Mouse (Mus musculus): ENCODE data around the gene Rhag.

Gene Rhag

DNA sequence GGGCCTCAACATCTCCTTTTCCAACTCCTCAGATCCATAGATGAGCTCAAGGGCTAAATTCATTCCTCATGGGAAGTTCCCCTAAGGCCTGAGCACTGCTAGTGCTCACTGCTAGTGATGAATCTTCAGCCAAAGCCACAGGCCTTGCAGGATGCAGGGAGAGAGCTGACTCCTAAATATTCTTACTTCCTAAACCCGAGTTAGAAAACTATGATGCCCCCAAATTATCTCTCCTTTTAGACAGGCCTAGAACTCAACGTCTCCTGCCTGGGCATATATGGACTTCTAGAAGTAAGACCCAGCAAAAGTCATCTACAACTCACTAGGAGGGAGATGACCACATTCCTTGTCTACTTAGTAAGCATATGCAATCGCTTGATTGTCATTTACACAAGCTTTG lies 66.8 kb downstream of the Rhag start:
- no peak for DNase-seq

DNA sequence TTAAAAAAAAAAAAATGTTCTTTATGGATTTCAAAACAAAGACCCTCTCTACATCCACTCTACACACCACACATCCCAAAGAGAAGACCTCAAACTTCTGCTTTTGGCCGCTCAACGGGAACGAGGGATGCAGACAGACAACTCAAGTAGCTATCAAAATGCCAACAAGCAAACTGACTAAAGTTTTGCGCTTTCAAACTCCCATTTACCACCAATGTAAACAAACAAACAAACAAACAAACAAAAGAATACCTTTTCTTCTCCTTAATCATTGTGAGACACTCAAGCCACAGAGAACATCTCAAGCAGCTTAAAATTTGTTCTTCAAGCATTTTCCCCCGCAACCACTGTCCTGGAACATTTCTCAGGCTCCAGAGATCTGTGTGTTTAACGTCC lies 68.6 kb downstream of the Rhag start:
- no peak for DNase-seq

DNA sequence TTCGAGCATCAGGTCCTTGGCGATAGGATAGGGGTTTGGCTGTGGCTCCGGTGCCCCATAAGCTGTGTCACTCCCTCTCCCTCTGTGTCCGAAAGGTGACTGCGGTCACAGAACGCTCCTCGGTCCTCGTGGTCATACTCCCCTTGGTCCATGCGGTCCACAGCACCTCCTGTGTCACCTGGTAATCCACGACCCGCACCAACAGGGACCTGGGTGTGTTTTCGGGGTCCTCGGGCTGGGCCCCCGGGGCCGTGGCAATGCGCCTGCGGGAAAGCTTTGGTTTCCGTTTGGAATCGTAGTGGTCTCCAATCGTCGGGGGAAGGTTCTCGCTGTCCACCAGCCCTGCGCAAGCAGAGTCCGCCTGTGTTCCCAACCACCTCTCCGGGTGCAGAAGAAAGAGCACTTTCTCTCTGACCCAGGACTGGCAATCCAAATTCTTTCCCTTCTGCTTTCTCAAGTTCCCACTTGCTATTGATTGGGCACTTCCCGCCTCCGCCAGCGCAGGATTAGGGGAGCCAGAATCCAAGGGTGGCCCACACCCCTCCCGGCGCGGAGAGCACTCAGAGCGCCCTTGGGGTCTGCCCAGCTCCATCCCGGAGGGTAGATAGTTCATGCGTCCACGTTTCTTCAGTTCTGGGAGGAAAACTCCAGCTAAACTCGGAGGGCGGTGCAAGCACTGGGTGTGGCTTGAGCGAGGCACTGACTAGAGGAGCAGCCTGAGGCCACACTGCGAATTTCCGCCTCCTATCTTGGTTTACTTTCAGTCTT lies 69.2 kb downstream of the Rhag start, which contains the start of gene 9130008F23Rik:
Gene 9130008F23Rik, minus strand, starts transcription at position 636 of the 768 bp plus-strand sequence.
- DNase-seq = no peak

DNA sequence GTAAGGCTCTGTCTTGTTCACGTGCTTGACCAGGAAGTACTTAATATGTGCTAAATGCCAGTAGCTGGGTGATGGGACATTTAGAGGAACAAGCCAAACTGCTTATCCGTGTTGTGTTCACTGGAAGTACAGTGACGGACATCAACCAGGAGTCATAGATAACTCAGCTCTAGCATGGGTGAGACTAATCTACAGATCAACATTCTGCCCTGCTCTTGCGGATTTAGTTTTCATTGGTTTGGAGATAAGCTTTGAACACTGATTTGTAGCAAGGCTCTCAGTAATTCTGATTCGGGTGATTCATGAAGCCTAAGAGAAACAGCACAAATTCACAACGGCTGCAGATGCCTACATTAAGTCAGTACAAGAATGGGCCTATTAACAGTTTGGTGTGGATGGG lies 71.2 kb downstream of the Rhag start:
- DNase-seq = no peak

DNA sequence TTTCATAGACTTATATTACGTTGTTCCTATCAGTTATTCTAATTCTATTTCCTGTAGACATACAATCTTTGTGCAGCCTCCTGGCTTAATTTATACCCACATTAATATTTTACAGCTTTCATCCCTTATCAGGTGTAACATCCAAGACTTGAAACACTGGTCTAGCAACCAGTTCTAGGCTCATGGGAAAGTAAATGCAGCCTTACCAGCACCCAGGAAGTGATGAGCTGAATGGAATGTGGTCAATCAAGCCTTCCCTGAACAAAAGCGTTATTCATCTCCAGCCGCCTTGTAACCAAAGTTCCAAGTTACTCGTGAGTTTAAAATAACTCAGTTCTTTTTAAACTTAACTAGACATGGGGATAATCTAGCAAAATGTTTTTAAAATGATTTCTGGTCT lies 74.2 kb downstream of the Rhag start:
- DNase-seq = no peak

DNA sequence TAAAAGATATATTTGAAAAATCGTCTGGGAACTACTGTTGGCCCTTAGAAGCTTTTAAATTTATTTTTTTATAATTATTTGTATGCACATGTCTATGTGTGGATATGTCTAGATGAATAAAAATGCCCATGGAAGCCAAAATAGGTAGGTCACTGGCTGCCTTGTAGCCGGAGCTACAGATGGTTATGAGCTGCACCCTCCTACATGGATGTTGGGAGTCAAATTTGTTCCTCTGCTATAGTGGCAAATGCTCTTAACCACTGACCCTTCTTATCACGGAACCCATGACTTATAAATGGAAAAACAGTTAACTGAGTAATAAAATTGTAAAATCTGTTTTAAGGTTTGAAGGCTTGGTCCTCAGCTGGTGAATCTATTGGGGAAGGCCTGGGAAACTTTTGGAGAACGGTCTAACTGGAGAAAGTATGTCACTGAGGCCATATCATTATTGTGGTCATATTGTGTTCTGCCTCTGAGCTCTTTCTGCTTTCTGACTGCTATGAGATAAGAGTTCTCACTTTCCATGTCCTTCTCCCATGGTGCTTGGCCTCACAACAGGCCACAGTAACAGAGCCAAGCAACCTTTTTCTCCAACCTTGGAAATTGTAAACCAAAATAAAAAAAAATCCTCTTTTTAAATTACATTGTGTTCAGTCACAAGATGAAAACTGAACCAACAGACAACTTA lies 77.1 kb downstream of the Rhag start:
- DNase-seq = no peak

Measured in cerebellum, adult 11-12 months (tissue).